Mouse (Mus musculus) adrenal gland, adult (tissue): Measurements from ENCODE around the gene Pdap1.
"Not testable (repeated sequence)": the region's sequence is repeated elsewhere in the genome, so short reads cannot be mapped to it uniquely, and the experiment has no call there.

Experiments used
- DNase-seq, 2 experiments: peaks; one replicate each; pipeline ENCODE4 v3.0.0; 2022 to 2023; ENCODE audit warnings: low spot score in 1 of 2; ENCODE audit not compliant: inconsistent age in 2 of 2

Gene Pdap1

GRCm38 (mm10) chr5:145083632-145084451, 56.2 kb downstream of the Pdap1 start, which contains the start of the genes Arpc1a and Kpna7:
Arpc1a (plus strand) TSS chr5:145083830.
Kpna7 (minus strand) TSS chr5:145084030.
- peak; percentile 95 to 96 for DNase-seq

- not testable (repeated sequence) for DNase-seq
Observed at GRCm38 (mm10) chr5:145083201-145083600, 56.8 kb downstream of the Pdap1 start.

- no peak for DNase-seq
Observed at GRCm38 (mm10) chr5:145081866-145082613, 58.0 kb downstream of the Pdap1 start.
